Mouse (Mus musculus) left cerebral cortex, adult 9 months (tissue): Measurements from ENCODE around the gene Qpctl.

ENCODE experiments used
- DNase-seq, 2 experiments: peaks; one replicate each; pipeline ENCODE4 v3.0.0; 2022; ENCODE audit warnings: low spot score in 2 of 2

Qpctl gene

DNA sequence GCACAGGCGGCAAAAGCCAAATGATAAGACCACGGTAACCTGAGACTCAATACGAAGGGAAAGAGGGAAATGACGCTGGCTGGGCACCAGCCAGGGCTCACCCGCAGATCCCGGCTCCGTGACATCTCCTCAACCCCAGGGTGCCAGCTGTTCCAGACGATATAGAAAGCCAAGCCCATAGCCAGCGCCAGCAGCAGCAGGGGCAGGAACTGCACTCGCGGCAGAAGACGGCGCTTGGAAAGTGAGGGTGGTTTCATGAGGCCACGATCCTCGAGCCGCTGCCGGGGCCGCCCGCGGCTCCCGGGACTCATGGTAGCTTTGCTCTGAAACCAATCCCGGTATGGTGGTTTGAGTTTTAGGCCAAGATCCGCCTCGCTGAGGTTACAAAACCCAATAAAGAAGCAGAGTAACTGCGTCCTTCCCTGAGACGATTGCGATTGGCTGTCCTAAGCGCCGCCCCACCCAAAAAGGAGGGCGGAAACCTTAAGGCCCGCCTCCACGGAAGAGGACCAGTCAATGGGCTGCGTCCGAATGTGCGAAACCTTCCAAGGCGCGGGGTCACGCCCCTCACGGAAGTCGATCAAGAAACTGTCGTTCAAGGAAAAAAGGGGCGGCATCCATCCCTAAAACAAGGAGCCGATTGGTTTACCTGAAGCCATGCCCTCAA is at the start of gene Qpctl:
Gene Qpctl (minus strand): TSS at position 417 of the 667 bp plus-strand sequence.
- peak; percentile 97 to 98 for DNase-seq

- no peak for DNase-seq
Observed at GRCm38 (mm10) chr7:19197985-19198384, 48.9 kb upstream of the Qpctl start.

- peak in 1 of 2 experiments; percentile 56 for DNase-seq
Observed at GRCm38 (mm10) chr7:19196676-19197075, 47.6 kb upstream of the Qpctl start.

- no peak for DNase-seq
Observed at GRCm38 (mm10) chr7:19194676-19195075, 45.6 kb upstream of the Qpctl start.

DNA sequence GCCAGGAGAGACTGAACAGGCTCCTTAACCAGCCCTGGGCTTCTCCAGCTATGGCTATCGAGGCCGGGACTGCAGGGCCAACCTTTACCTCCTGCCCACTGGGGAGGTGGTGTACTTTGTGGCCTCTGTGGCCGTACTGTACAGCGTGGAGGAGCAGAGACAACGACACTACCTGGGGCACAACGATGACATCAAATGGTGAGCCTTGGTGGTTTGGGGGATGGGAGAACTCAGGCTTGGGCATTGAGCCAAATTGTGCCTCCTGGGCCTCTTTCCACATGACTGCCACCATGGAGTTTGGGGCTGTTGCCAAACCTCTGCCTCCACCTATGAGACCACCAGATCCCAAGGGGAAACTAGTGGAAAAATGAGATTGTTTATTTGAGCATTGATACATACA is 35.7 kb upstream of the Qpctl start:
- no peak for DNase-seq

DNA sequence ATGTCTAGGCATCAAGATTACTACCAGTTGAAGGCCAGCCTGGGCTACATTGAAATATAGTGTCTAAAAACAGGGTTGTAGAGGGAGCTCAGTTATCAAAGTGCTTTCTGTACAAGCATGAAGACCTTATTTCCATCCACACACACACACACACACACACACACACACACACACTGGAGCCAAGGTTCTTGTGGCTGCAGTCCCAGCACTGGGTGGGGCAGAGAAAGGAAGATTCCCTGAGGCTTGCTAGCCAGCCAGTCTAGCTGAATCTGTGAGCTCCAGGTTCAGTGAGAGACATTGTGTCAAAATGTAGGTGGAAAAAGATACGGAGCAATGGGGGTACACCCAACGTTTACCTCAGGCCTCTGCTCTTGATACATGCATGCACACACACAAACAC is 35.2 kb upstream of the Qpctl start:
- no peak for DNase-seq

GRCm38 (mm10) chr7:19180862-19181429 is 31.9 kb upstream of the Qpctl start:
- no peak for DNase-seq

GRCm38 (mm10) chr7:19179936-19180335 is 30.8 kb upstream of the Qpctl start:
- no peak for DNase-seq

- DNase-seq, result peak in 1 of 2 experiments; percentile 70
Observed at GRCm38 (mm10) chr7:19179173-19179572, 30.1 kb upstream of the Qpctl start.

DNA sequence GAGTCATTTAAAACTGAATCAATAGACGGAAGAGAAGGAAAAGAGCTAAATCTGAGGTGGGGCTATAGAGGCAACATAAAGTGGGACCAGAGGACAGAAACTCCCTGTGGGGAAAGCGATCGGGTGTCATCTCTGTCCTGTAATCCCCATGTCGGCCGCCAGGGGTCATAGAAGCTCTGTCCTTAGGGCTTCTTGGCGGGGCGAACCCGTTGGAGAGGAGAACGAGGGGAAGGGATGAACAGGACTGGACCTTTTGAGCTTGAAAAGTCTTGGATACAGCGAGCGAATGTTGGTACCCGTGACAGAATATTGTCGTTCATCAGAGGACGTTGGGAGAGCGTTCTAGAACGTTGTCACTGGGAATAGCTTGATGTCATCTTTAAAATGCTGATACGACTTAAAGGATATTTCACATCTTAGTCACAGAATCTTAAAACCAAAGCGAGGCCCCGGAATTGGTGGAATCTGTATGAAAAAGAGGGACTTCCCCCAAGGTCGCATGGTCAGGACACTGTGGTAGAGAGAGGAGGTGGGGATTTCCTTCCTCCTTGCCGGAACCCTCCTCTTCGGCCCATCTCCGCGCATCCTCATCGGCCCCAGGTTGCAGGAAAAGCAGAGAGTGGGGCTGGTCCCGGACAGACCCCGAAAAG is 29.5 kb upstream of the Qpctl start:
- peak in 1 of 2 experiments; percentile 91 for DNase-seq

DNA sequence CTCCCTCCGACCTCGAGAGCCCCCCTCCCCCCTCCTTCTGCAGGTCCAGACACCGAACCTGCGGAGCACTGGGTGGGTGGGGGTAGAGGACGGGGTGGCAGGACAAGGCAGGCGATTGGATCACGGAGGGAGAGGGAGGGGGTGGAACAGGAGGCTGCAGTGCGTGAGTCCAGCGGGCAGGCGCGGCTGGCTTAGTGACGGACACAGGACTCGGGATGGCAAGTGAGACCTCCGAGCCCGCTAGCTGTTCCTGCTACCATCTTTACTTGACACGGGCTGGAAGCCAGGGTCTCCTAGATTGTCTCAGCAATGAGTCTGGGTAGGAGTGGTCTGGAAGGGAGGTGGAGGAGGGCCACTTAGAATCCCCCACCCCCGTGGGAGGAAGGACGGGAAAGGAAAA is 28.9 kb upstream of the Qpctl start:
- DNase-seq, result no peak

DNA sequence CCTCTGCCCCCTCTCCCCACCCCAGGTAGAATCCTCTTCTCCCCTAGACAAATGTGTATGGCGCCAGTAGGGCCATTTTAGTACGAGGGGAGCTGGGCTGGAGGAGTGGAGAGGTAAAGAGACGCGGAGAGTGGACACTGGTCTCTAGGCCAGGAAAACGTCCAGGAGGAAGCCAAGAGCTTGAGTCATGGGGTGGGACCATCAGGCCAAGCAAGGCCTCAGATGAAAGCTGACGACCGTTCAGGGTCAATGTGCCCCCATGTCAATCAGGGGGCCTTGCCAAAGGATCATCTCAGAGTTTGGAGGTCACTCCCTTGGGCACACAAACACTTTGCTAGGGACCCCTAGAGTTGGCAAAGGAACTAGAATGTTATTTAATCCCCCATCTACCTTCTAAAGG is 28.1 kb upstream of the Qpctl start:
- no peak for DNase-seq

GRCm38 (mm10) chr7:19176516-19176947 is 27.4 kb upstream of the Qpctl start:
- no peak for DNase-seq

- DNase-seq, result peak; percentile 88 to 91
Observed at GRCm38 (mm10) chr7:19175708-19176515, 26.8 kb upstream of the Qpctl start, which contains the start of gene Eml2. Gene Eml2, plus strand, starts transcription at chr7:19176421.

GRCm38 (mm10) chr7:19172874-19173273 is 23.8 kb upstream of the Qpctl start:
- DNase-seq, result peak in 1 of 2 experiments; percentile 89

GRCm38 (mm10) chr7:19171831-19172230 is 22.7 kb upstream of the Qpctl start:
- DNase-seq, result no peak

- DNase-seq, result peak in 1 of 2 experiments; percentile 73
Observed at GRCm38 (mm10) chr7:19170142-19170541, 21.1 kb upstream of the Qpctl start.

DNA sequence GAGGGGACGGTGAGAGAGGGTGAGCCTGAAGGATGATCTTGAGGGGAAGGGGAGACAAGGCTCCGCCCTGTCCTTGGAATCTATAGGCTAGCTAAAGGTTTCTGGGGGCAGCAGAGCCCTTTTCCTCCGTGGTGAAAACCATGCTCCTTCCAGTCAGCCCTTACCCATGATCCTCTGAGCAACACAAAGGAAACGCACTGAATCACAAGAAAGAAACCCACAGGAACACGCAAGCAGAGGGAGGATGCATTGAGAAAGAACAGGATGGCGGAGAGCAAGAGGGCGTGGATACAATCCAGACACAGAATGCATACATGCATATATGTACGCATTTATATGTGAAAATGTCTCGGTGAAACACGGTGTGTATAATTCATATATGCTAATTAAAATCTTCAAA is 20.4 kb upstream of the Qpctl start:
- DNase-seq, result no peak

DNA sequence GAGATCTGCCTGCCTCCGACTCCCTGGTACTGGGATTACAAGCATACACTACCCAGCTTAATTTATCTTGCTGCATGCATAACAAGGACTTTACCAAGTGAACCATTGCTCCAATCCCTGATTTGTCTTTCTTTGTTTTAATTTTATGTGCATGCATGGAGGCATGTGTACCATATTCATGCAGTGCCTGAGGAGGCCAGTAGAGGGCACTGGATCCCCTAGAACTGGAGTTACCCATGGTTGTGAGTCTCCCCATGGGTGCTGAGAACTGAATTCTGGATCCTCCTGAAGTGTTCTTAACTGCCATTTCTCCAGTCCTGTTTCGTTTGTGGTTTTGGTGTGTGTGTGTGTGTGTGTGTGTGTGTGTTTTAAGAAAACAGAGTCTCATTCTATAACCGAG is 17.9 kb upstream of the Qpctl start:
- no peak for DNase-seq

- no peak for DNase-seq
Observed at GRCm38 (mm10) chr7:19165656-19166423, 16.7 kb upstream of the Qpctl start, which contains the start of gene Gipr. Gene Gipr, minus strand, starts transcription at chr7:19166127.

- DNase-seq, result no peak
Observed at GRCm38 (mm10) chr7:19164978-19165377, 15.9 kb upstream of the Qpctl start.
